Mouse (Mus musculus): ENCODE measurements around the gene Ints6l.
"Not testable (repeated sequence)": the region's sequence is repeated elsewhere in the genome, so short reads cannot be mapped to it uniquely, and the experiment has no call there.

Ints6l gene

DNA sequence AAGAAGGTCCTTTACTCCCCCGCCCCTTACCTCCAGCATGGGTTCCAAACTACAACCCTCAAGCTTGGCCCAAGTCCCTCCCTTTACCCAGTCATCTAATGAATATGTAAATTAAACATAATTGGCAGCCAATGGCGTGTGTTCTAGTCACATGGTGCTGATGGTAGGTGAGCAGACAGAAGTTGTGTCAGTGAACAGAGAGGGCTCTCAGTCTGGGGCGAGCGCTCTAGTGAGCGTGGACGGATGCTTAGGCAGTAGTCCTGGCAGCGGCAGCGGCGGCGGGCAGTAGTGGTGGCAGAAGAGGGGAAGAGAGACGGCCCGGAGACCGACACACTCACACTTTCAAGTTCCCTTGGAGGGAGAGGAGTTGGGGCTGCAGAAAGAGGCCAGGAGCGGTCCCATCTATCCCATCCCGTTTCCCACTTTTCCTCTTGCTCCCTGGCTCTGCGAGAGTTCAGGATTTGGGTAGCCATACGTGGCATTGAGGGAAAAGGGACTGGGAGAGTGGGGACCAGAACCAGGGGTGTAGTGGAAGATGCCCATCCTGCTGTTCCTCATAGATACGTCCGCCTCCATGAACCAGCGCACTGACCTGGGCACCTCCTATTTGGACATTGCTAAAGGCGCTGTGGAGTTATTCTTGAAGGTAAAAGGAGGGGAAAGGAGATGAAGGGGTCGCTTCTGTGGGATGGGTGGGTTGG, at the start of gene Ints6l:
Gene Ints6l (plus strand): TSS at position 187 of the 701 bp plus-strand sequence.
- peak; percentile 31 to 48 for DNase-seq (ENCODE audit: low spot score in 2 of 2)

DNA sequence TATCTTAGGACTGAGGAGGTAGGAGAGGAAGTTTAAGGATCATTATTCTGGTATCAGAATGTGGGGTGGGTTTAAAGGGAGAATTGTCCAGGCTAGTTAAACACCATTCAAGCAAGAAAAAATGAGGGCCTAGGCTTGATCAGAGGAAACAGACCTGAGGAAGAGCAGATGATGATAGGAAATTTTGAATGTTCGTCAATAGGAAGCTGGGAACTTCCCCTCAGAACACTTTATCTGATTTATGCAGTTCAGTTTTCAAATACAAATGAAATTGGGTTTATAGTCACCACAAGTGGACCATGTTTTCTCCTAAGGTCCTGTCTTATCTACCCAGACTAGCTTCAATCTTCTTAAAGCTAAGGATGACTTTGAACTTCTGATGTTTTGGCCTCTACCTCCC, 49.2 kb upstream of the Ints6l start:
- no peak for DNase-seq (ENCODE audit: low spot score in 2 of 2)

DNA sequence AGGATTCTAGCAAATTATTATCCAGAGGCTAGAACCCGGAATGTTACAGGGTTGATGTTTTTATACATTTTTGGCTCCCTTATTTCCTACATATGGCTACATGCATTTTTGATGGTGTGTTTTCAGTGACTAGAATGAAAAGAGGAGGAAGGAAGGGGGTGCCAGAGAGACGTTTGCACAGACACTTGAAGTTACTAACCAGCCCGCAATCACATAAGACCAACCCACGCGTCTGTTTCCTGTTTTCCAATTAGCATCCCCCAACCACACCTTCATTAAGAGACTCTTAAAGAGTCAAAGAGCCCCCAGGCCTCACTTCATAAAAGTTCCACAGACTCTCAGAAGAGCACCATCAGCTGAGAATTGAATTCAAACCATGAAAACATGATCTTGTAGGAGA, 48.5 kb upstream of the Ints6l start:
- DNase-seq (ENCODE audit: low spot score in 2 of 2): no peak

DNA sequence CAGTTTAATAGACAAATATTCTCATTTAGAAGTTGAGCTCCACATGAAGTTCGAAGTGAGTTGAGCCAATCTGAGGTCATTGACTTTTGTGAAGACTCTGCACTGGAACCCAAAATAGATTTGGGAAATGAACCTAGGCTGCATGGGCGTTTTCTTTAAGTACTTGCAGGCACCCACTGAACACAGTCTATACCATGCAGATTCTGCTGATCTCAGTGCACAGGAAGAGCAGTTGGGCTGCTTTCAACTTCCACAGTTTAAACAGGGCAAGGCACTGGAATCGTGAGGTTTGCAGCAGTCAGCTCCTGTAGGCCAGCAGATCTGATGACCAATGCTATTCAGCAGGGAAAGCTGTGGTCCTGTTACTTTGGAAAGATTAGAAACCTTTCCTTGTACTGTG, 38.4 kb upstream of the Ints6l start:
- DNase-seq (ENCODE audit: low spot score in 2 of 2): no peak

DNA sequence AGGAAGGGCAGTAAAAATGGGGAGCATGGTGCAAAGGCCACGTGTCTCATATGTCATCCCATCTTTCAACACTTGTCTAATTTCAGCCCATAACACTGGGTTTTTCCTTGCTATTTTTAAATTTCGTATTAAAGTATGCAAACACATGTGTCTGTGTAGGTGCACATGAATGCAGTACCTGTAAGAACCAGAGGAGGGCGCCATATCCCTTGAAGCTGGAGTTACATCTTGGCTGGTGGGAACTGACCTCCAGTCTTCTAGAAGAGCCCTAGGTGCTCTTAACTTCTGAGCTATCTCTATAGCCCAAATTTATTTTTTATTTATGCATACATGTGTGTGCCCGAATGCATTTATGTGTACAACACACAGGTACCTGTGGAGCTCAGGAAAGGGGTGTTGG, 37.1 kb upstream of the Ints6l start:
- DNase-seq (ENCODE audit: low spot score in 2 of 2): no peak

DNA sequence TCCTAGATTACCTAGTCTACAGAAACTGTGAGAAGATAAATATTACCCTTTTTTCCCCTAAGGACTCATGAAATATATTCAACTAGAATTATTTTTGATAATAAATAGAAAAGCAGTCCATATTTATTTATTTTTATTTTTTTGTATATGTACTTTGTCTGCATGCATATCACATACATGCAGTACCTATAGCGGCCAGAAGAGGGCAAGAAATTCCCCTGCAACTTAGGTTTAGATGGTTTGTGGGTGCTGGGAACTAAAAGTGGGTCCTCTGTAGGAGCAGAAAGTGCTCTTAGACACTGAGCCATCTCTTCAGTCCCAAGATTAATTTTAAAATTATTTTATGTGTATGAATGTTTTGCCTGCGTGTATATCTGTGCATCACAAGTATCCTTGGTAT, 24.1 kb upstream of the Ints6l start:
- DNase-seq (ENCODE audit: low spot score in 2 of 2): no peak

DNA sequence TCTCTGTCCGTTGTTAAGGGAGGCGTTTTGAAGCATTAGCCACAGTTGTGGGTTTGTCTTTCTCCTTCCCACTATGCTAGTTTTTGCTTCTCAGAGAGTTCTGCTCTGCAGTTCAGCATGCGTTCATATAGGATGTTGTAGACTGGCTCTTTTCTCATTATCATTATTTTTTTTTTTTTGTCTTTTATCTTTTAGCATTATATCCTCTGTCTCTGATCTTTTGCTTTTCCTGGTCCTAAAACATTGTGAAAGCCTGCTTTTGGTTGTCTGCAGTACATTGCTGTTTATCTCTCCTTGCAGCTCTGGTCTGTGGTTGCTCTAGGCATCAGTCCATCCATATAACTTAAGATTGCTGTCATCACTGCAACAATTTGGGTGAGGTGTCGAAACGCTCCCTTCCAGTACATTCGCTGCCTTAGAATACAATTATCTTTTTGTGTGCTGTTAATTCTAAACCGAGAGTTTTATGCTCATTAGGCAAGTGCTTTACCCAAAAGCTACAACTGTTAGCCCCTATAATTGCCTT, 18.8 kb upstream of the Ints6l start:
- DNase-seq (ENCODE audit: low spot score in 2 of 2): no peak

DNA sequence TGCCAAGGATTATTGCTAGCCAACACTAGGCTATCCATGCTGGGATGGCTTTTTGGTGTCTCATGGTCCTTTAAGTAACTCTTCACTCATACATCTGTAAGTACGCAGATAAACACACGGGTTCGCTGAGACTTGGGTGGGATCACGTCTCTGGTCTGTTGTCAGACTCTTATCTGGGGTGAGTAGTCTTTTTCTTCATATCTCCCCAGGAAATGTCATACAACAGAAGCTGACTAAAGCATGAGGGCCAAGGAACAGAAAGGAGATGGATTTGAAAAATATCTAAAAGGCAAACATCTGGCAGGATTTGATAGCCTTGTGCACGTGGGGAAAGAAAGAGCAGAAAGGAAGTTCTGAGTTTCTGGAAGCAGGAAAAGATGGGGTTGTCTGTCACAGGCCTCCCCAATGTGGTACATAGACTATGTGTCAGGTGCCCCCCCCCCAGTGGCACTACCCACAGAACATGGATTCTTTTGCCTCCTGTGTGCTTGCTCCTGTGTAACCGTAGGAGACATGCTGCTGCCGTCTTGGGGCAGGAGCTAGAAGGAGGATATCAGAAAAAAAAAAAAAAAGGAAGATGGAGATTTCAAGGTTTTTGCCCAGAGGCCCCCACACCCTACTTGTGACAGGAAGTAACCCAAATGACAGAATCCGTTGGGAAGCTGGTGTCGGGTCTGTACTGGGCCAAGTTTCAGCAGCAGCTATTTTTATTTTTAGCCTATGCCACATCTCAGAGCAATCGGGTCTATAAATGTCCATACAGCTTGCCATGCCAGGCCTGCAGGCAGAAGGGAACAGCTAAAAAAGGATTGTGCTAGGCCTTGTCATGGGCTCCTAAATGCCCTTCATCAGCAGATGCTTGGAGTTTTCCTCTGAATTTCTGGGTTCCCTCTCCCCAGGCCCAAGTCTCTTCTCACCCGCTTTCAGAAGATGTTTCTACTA, 7.9 kb upstream of the Ints6l start:
- DNase-seq (ENCODE audit: low spot score in 2 of 2): no peak

DNA sequence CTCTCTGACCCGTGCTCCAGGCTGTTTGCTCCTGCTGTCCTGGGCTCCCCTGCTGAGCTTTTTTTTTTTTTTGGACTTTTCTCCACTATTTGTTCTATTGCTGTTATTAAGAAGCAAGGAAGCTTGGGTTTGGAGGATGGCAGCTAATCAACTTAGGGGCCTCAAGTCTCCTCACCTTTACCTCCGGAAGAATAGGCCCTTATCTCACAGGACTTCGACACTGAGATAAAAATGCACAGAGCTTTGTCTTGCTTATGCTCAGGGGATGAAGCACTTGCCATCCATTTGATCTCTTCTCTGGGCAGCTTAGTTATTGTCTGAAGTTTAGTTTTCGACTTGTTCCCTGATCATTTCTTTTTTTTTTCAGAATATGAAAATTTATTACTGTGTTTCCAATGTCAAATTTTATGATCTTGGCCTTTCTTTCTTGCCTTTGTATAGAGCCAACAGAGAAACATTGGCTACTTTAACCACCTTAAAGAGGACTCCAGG, 7.1 kb upstream of the Ints6l start, which contains the start of gene Gm2174:
Gene Gm2174 (plus strand): TSS at position 442 of the 492 bp plus-strand sequence.
- DNase-seq (ENCODE audit: low spot score in 2 of 2): no peak

DNA sequence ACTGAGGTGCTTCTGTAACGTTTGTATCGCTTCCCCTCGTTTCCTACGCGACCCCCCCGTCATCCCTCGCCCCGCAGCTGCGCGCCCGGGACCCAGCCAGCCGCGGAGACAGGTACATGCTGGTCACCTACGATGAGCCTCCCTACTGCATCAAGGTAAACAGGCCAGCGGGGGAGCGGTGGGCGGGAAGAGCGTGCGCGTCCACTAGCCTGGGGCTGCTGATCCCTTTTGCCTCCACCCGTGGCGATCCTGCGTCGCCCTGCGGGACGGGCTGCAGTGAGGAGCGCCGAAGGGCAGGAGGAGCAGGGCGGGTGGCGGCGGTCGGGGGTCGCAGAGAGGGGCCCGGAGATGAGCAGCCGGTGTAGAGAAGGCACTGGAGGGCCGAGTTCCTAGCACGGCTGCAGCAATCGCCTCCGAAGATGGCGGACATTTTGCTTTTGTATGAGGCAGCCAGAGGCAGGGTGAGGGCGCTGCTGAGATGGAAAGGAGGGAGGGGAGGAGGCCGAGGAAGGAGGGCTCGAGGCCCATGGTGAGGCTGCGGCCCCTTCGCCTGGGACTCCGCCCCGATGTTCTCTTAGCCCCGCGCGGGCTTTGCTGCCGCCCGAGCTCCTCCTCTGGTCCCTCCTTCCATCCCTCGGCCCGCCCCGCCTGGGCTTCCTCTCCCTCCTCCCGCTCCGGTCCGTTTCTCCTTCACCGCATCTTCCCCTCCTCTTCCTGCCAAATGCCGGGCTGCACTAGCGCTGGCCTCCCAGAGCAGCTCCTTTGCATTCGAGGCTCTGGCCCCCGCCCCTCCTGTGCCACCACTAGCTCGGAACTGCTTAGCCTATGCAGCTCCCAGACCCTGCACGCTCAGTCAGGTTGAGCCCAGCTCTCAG, 952 bp downstream of the Ints6l start:
- peak; percentile 68 to 80 for DNase-seq (ENCODE audit: low spot score in 2 of 2)

DNA sequence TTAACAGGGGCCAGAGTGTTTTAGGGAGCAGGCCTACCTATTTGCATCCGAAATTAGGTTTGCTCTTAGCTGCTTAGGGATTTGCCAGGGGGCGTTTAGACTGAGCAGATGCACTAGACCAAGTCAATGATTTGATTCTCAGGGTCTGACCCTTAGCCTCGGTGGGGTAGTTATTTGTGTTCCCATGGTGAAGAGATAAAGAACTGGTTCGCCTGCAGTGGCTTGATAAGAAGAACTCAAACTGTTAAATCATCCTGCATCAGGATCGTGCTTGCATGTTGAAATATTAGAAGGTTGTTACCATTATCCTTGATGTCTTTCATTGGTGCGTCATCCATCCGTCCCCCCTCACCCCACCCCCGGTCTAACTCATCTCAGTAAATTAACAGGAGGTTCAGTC, 1.7 kb downstream of the Ints6l start:
- no peak for DNase-seq (ENCODE audit: low spot score in 2 of 2)

DNA sequence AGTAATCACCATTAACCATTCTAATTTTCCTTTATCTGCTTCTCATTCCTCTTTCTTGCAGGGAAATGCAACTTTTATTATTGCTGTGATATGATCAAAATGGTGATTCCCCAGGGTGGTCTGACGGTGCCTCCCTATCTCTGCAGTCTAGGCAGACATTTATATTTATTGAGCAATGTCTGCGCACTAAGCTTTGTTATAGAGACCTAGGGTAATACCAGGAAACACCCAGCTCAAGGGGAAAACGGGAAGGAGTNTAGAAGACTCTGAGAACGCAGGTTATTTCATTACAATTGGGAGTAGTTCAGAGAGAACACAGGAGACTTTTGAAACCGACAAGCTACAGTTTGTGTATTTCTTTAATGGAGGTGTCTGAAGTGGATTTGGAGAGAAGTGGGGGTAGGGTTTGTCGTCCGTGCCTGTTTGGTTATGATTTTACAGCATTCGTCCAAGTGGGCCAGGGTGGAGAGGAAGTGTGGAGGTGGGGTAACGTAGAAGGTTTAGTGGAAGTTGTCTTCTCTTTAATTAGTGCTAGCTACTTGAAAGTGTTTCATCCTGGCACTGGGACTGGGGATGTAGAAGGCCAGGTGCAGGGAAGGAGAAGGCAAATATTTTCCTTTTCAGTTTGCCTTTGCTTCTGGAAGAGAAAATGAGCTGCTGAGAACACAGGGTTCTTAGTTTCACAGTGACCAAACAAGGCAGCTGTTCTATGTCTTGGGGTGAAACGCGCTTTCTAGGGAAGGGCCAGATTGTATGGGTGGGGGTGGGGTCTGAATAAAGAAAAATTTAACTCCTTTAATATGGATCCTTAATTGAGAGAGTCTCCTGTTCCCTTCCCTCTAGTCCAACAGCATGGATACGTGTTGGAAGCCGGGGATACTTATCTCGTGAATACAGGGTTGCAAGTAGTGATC, 7.6 kb downstream of the Ints6l start:
- DNase-seq (ENCODE audit: low spot score in 2 of 2): no peak

DNA sequence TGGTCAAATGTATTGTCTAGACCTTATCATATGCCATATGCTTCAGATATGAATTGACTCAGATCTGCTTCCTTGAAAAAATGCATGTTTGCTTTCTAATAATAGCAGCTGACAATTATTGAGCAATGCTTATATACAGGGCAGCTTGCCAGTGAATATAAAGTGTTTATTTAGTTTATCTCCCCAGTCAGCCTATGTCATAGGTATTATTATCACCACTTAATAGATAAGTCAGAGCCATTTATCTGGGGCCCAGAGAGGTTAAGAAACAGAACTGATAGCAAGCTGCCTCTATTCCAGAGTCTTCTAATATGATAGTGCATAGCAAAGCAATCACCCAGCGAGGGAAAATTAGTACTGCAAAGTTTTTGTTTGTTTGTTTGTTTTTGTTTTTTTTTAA, 10.2 kb downstream of the Ints6l start:
- no peak for DNase-seq (ENCODE audit: low spot score in 2 of 2)

DNA sequence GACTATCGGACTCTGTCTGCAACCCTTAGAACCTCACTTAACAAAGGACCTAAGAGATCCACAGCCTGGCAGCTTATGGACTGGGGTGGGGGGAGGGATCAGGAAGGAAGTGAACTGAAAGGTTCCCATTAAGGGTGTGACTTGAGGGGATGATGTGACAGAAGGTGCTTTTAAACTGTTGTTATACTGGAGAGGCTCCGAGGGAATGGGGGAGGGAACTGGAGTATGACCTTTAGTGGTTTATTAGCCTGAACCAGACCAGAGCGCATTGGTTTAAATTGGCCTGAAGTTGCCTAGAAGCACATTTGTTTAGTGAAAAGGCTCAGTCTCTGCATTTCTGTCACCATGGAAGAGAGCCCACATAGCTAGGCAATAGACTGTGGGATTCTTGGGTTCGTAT, 13.0 kb downstream of the Ints6l start:
- DNase-seq (ENCODE audit: low spot score in 2 of 2): no peak

DNA sequence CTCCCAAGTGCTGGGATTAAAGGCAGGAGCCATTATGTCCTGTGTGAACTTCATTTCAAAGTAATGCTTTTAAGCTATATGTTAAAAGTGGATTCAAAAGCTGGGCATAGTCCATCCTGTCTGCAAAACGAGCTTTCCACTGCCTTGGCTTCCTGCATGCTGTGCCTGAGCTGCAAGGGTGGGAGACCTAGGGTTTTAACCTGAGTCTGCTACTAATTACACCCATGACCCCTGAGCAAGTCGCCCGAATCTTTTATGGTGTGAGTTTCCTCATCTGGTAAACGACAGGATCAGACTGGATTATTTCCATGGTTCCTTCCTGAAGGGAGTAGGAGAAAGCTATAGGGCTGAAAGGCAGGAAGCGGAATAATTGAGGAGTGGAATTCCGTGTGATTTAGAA, 13.8 kb downstream of the Ints6l start:
- no peak for DNase-seq (ENCODE audit: low spot score in 2 of 2)

DNA sequence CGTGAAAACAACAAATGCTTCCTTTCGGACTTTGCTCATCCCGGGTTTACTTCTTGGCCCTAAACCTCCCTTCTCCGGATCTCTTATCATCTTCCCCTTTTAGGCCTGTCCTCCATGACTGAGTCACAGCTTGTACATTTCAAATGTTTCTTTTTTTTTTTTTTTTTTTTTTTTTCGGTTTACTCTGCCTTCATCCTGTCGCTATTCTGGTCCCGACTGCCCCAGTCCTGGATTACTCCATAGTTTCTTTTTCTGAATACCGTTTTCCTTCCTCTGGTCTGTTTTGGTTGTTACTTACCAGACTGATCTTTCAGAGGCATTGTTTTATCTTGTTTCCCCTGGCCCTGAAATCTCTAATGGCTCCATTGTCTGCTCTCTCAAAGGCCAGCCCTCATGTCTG, 19.4 kb downstream of the Ints6l start:
- DNase-seq (ENCODE audit: low spot score in 2 of 2): no peak

DNA sequence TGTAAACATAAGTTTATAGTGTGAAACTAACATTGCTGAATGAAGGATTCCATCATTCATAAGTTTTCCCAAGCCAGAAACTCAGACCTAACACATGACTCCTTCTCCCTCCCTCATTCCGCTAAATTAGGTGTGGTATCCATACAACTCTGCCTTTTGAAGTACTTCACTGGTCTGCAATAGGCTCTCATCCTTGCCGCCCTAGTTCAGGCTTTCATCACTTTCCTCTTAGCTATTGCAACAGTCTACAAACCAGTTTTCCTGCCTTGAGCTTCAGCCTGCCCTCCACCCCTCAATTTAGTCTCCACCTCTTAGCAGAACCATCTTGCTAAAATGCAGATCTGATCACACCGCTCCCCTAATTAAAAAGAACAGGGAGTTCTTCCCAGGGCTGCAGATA, 22.9 kb downstream of the Ints6l start:
- DNase-seq (ENCODE audit: low spot score in 2 of 2): no peak

DNA sequence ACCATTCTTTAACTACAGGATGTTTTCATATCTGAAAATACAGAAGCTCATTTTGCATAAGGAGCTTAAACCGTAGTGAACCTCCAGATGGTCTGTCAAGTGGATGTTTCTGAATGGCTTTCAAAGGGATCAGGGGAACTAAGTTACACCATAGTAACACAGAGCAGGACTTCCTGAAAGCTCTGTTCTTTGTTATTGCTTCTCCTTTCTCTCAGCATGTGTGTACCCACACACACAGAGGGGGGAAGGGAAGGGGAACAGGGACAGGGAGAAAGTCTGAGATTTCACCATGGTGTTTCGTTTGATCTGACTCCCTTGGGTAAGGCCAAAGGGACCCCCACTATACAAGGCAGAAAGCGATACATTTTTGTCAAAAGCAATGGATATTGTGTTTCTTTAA, 27.2 kb downstream of the Ints6l start:
- DNase-seq (ENCODE audit: low spot score in 2 of 2): no peak

DNA sequence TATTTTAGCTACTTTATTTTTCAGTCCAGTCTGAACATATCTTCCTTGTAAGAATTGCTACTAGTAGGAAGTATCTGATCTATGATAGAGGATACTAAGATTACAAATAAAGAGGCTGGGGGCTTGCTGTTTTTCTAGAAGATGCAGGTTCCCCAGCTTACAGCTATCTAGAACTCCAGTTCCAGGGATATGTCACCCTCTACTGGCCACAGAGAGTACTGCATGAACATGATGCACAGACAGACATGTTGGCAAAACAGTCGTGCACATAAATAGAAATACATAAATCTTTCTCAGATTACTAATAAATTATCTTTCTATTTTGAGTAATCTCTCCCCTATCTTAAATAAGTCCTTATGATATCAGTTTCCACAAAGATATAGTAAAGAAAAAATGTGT, 35.1 kb downstream of the Ints6l start:
- DNase-seq (ENCODE audit: low spot score in 2 of 2): peak; percentile 44 to 77

DNA sequence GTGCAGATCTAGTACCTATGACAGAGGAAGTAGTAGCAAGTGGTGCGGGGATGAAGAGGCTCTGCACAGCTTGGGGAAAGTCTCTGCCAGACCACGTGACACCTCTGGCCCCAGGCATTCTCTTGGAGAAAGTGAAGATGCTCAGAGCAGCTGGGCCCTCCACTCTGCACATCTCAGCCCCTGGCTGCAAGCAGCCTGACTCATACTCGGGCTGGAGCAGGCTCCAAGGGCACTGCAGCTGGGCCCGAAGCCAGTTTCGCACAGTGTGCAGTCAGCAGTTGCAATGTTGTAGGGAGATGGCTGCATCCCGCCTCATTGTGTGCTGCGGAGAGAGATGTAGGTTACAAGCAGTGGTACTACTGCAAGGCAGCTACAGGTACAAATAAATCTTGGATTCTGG, 42.6 kb downstream of the Ints6l start:
- no peak for DNase-seq (ENCODE audit: low spot score in 2 of 2)

DNA sequence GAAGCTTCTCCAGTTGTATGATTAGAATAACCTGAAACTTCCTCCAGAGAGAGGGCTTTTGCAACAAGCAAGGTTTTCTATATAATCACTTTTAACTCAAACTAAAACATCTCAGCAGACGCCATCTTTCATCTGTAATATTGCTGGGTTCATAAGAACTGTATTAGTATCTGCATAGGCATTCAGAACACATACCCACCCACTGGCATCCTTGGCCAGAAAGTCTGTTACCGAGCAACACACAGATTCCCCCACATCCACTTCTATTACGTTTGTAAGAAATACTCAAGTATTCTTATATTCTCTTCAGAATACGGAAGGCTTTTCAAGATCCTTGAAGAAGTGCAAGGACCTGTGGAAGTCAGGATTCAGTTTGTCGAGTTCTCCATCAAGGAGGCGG, 69.8 kb downstream of the Ints6l start, which contains the start of gene Gm10477:
Gene Gm10477 (plus strand): TSS at position 301 of the 400 bp plus-strand sequence.
- DNase-seq (ENCODE audit: low spot score in 2 of 2): not testable (repeated sequence)

Data from cerebellum, postnatal 4 days (tissue).